Mouse (Mus musculus): ENCODE results near the gene Pkd1. TPM values are rescaled to one million over a fixed set of nuclear protein-coding genes. Genes with fewer than 3 reads are reported as not detected.

Pkd1 gene
- polyA plus RNA-seq, 1 experiment, result 75.7 TPM

DNA sequence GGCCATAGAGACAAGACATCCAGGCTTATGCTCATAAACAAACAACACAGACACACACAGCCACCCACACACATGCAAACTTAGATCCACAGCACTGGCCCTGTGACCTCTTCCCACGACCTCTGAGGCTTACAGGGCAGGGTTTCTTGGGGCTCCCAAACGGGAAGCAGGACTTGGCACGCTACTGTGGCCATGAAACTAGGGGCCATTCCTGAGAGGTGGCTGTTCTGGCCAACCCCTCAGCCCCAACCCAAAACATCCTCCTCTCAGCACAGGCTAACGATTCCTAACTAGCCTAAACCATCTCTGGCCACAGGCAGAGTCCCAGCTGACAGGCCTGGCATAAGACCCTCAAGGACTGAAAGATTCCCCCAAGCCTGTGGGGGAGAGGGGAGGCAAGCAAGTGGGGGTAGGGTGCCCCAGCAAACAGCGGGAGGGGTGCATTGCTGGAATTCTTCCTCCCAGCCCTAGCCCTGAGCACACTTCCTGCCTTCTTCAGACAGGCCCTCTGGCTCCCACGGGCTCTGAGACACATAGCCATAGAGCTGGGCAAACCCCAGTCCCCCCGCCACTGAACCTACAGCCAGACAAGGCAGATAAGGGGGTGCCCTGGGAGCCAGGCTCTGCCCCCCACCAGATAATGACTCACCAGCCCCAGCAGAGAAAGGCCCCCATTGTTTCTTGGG lies 94.5 kb downstream of the Pkd1 start:
- DNase-seq (ENCODE audit: low read depth), result no peak

GRCm38 (mm10) chr17:24644875-24645721 lies 95.5 kb downstream of the Pkd1 start:
- no peak for DNase-seq (ENCODE audit: low read depth)

DNA sequence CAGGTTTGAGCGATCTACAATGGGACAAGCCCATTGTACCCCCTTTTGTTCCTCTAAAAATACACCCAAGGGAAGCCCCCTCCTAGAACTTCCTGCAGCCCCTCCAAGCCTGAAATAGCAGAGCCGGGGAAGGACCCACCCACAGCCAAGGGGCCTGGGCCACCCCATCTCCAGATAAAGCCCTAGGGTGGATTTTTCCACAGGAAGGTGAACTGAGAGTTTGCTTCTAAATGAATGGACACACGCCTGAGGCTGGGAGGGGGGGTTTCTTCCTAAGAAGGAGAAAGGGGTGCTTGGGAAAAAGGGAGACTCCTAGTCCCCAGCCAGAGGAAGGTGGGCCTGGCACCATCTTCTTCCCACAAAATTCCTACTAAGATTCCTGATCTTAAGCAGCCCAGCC lies 96.3 kb downstream of the Pkd1 start:
- no peak for DNase-seq (ENCODE audit: low read depth)

Other genes starting within 250 kb of the Pkd1 start
- gene Abca17, start 198.8 kb upstream of the Pkd1 start, polyA plus RNA-seq (2012; rRNA removed), result 0.06 and 0.09 TPM in 2 replicates
- gene Abca3, start 197.9 kb upstream of the Pkd1 start, polyA plus RNA-seq (2012; rRNA removed), result 78.6 and 87.5 TPM in 2 replicates
- 96.6 and 102 TPM in 2 replicates for gene Rnps1, start 135.3 kb upstream of the Pkd1 start, polyA plus RNA-seq (2012; rRNA removed)
- 119 and 137 TPM in 2 replicates for gene Eci1, start 123.2 kb upstream of the Pkd1 start, polyA plus RNA-seq (2012; rRNA removed)
- gene Dnase1l2, start 106.7 kb upstream of the Pkd1 start, polyA plus RNA-seq (2012; rRNA removed), result 82.9 and 106 TPM in 2 replicates
- gene E4f1, start 79.5 kb upstream of the Pkd1 start, polyA plus RNA-seq (2012; rRNA removed), result 89.7 and 102 TPM in 2 replicates
- gene Pgp, start 79.4 kb upstream of the Pkd1 start, polyA plus RNA-seq (2012; rRNA removed), result 100 and 123 TPM in 2 replicates
- 4.7 and 5.4 TPM in 2 replicates for gene Bricd5, start 76.0 kb upstream of the Pkd1 start, polyA plus RNA-seq (2012; rRNA removed)
- 41.4 and 44.0 TPM in 2 replicates for gene Mlst8, start 70.8 kb upstream of the Pkd1 start, polyA plus RNA-seq (2012; rRNA removed)
- gene Caskin1, start 61.2 kb upstream of the Pkd1 start, polyA plus RNA-seq (2012; rRNA removed), result 1.7 and 2.1 TPM in 2 replicates
- gene Traf7, start 21.9 kb upstream of the Pkd1 start, polyA plus RNA-seq (2012; rRNA removed), result 169 and 195 TPM in 2 replicates
- gene Rab26, start 15.6 kb upstream of the Pkd1 start, polyA plus RNA-seq (2012; rRNA removed), result 48.5 and 59.7 TPM in 2 replicates
- gene Tsc2, start 82.8 kb downstream of the Pkd1 start, polyA plus RNA-seq (2012; rRNA removed), result 133 and 141 TPM in 2 replicates
- 15.2 and 16.4 TPM in 2 replicates for gene Nthl1, start 82.8 kb downstream of the Pkd1 start, polyA plus RNA-seq (2012; rRNA removed)
- gene Slc9a3r2, start 100.5 kb downstream of the Pkd1 start, polyA plus RNA-seq (2012; rRNA removed), result 61.6 and 83.0 TPM in 2 replicates
- not detected in 2 replicates for gene Npw, start 108.6 kb downstream of the Pkd1 start, polyA plus RNA-seq (2012; rRNA removed)
- gene Zfp598, start 119.9 kb downstream of the Pkd1 start, polyA plus RNA-seq (2012; rRNA removed), result 51.3 and 56.6 TPM in 2 replicates
- 0.18 and 0.23 TPM in 2 replicates for gene Syngr3, start 140.1 kb downstream of the Pkd1 start, polyA plus RNA-seq (2012; rRNA removed)
- gene Gfer, start 146.3 kb downstream of the Pkd1 start, polyA plus RNA-seq (2012; rRNA removed), result 25.6 and 27.6 TPM in 2 replicates
- 6.2 and 7.1 TPM in 2 replicates for gene Noxo1, start 146.4 kb downstream of the Pkd1 start, polyA plus RNA-seq (2012; rRNA removed)
- gene Tbl3, start 157.8 kb downstream of the Pkd1 start, polyA plus RNA-seq (2012; rRNA removed), result 44.4 and 61.9 TPM in 2 replicates
- gene Rnf151, start 168.2 kb downstream of the Pkd1 start, polyA plus RNA-seq (2012; rRNA removed), result 2.3 and 3.4 TPM in 2 replicates
- gene Rps2, start 168.3 kb downstream of the Pkd1 start, polyA plus RNA-seq (2012; rRNA removed), result 2,300 and 2,553 TPM in 2 replicates
- gene Ndufb10, start 174.6 kb downstream of the Pkd1 start, polyA plus RNA-seq (2012; rRNA removed), result 370 and 426 TPM in 2 replicates
- 31.1 and 36.7 TPM in 2 replicates for gene Rpl3l, start 178.0 kb downstream of the Pkd1 start, polyA plus RNA-seq (2012; rRNA removed)
- gene Msrb1, start 186.8 kb downstream of the Pkd1 start, polyA plus RNA-seq (2012; rRNA removed), result 112 and 152 TPM in 2 replicates
- 26.1 and 35.8 TPM in 2 replicates for gene Hs3st6, start 203.2 kb downstream of the Pkd1 start, polyA plus RNA-seq (2012; rRNA removed)